Mouse (Mus musculus) kidney, postnatal 14 days (tissue): ENCODE results near the gene Vmn1r76.

Experiments
- DNase-seq: peaks from one replicate; pipeline ENCODE4 v3.0.0; 2022; ENCODE audit warnings: mixed read lengths

Gene Vmn1r76

DNA sequence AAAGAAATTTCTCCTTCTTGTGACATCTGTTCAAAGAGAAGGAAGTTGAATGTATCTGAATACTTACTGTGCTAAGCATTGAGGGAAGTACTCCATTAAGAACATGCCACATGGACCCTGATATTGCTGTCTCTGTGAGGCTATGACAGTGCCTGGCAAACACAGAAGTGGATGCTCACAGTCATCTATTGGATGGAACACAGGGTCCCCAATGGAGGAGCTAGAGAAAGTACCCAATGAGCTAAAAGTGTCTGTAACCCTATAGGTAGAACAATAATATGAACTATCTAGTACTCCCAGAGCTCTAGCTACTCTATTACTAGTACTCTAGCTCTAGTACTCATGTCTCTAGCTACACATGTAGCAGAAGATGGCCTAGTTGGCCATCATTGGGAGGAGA is at the start of gene Vmn1r76:
TSS of gene Vmn1r76 (minus strand) at position 101 of the 400 bp plus-strand sequence.
- no peak for DNase-seq

DNA sequence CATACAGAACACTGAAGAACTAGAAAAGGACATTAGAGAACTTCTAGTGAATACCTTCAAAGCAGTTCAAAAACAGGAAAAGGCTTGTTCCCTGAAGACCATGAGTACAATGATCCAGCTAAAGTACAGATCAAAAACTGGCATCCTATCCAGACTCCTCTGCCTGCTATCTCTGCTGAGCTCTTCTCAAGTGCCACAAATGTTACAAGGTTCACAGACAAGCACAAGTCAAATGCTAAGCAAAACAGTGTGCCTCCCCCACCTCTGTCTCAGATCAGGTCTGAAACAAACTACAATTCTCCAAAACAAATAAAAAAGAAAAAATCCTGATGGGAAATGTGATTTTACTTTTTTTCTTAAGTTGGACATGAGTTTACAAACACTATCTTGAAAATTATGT is 34.6 kb upstream of the Vmn1r76 start:
- DNase-seq = no peak

DNA sequence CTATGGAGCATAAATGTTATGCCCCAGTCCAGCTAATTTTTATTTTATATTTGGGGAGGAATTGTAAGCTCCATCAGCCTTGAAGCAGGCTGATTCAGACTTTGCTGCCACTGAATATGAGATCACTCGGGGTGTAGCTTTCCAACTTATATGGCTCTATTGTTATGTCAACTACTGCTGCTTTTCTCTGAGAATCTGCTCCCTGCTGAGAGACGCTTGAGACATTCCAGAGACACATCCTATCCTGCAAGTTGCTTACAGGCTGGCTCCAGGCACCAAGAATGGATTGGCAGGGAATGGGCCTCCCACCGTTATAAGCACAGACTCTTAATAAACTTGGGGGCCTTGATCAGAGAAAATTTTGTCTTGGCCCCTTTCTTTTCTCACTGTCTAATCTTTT is 10.0 kb upstream of the Vmn1r76 start:
- DNase-seq = no peak

DNA sequence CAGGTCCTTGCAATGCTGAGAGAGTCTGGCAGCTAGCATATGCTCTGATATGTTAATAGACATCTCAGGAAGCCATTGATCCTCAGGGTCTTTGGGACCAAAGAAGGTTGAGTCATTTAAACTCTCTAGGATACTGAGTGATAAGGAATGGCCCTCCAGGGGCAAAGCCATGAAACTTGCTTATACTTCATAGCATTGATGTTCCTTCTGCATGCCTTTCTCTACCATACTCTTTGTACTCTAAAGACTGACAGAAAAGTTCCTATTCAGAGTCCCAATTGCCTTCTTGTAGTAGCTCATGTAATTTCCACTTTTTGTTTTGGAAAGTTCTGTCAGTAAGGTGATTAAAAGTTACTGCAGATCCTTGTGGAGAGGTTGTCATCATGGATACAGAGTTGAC is 63.7 kb downstream of the Vmn1r76 start, which contains the start of gene Vmn1r75:
TSS of gene Vmn1r75 (plus strand) at position 301 of the 400 bp plus-strand sequence.
- DNase-seq = no peak
